Mouse (Mus musculus): ENCODE measurements around the gene Olfr618.
"Not testable (repeated sequence)": the region's sequence is repeated elsewhere in the genome, so short reads cannot be mapped to it uniquely, and the experiment has no call there.

Olfr618 gene

DNA sequence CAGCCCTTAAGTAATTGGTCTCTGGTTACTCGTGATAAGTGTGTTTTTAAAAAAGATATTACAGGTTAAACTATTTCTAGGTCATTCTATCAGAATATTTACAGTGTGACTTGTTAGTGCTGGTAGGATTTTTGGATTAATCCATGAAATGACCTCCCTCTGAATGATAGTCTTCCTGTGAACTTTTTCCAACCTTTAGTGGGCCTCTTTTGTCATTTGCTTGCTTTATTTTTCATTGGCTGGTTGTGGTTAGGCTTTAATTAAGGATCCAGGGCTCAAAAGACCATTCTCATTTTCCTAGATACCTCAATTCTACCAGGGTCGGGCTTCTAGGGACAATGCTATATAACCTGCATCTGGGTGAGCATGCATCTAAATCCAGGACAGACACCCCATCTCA, at the start of gene Olfr618:
Gene Olfr618 (plus strand): TSS at position 301 of the 400 bp plus-strand sequence.
- DNase-seq (ENCODE audit: low spot score) = no peak

DNA sequence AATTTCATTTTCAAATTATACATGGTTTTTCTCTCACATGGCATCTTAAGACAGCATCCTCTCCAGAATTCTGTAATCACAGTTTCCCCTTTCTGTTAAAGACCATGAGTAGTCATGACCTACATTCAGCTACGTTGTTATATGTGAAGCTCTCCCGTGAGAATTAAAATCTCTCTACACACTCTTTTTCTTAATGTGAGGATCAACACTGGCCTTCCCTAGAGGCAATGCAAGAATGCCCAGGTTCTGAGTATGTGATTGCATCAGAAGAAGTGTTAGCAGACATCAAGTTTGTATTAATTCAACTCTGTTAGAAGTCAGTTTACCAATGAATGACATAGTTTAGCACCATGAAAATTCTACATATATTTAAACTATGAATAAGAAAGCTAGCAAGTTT, 47.3 kb upstream of the Olfr618 start, which contains the start of gene Olfr612:
Gene Olfr612 (minus strand): TSS at position 101 of the 400 bp plus-strand sequence.
- not testable (repeated sequence) for DNase-seq (ENCODE audit: low spot score)

DNA sequence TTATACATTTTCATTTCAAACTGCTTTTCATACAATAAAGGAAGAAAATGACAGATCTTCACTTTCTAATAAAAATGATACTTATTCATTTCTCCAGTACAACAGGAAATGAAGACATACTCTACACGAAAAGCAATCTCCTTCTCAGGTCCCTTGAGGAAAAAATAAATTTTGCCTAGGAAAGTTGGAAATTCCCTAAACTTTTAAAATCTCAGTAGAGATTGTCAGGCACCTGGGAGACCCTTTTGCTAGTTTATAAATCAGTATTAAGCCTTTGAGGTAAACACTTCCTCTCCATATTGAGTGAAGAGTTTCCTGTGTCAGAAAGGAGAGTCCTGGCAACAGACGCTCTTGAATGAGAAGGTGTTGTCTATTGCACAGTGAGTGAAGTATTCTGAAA, 42.1 kb upstream of the Olfr618 start, which contains the start of gene Olfr613:
Gene Olfr613 (plus strand): TSS at position 301 of the 400 bp plus-strand sequence.
- no peak for DNase-seq (ENCODE audit: low spot score)

DNA sequence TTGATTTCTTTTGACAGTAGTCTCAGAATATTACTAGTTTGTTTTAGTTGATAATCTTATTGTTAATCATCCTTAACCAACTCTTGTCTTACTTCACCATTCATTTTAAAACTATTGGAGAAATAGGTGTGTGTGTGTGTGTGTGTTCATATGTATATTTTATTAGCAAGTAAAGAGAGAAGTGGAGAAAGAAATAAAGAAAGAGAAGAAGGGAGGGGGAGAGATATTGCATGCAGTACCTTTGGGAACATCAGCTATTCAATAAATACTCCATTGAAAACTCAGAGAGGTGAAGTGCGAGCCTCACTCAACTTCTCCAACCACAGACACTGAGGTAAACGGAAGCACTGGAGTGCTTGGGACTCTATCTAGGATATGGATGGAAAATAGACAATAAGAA, 34.1 kb upstream of the Olfr618 start, which contains the start of gene Olfr615:
Gene Olfr615 (plus strand): TSS at position 301 of the 400 bp plus-strand sequence.
- no peak for DNase-seq (ENCODE audit: low spot score)

DNA sequence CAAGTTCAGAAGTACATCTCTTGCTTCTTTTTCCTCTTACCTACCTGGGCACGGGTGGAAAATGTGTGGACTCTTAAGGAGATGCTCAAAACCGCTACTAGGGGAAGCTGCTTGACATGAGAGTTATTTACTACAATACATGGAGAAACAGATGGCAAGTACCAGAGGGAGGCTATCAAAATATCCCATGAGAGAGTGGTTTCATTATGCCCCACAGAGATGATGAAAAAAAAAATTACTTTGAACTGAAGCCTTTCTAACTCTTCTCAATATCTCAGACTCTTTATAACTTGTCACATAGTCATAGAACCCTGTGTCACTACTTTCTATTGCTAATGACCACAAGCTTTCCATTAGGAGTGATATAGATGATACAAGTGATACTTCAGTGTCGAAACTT, 20.9 kb upstream of the Olfr618 start, which contains the start of gene Olfr616:
Gene Olfr616 (minus strand): TSS at position 101 of the 400 bp plus-strand sequence.
- no peak for DNase-seq (ENCODE audit: low spot score)

DNA sequence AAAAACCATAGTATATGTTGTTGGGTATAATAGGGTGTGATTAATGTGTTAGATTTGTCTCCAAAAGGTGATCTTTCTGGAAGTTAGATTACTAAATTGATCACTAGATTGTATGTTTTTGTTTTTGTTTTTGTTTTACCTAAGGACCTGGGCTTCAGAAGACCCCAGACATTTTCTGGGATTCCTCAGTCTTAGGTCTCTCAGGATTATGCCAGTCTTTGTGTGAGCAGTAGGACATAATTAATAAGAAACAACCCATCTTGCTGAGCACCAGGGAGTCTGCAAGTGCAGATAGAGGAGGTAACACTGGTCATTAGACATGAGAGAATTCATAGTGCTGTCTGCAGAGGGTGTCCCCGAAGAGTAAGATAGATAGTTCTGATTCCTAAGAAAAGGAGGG, 17.1 kb upstream of the Olfr618 start, which contains the start of gene Olfr617:
Gene Olfr617 (plus strand): TSS at position 301 of the 400 bp plus-strand sequence.
- DNase-seq (ENCODE audit: low spot score) = no peak

DNA sequence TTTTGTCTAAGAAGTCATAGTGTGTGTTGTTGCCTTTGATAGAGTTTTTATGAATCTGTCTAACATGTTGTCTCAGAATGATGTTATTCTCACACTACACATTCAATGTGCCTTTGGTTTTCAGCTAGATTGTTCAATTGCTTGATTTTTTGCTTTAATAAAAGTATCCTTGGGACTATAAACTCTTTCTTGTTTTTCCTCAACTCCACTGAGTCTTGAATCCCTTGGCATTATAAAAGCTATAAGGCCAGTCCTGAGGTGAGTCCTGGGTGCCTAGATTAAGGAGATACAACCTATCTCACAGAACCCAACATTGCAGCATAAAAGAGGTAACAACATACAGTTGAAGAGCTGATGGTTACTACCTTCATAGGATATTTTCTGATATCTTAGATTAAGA, 10.4 kb downstream of the Olfr618 start, which contains the start of gene Olfr619:
Gene Olfr619 (plus strand): TSS at position 301 of the 400 bp plus-strand sequence.
- no peak for DNase-seq (ENCODE audit: low spot score)

DNA sequence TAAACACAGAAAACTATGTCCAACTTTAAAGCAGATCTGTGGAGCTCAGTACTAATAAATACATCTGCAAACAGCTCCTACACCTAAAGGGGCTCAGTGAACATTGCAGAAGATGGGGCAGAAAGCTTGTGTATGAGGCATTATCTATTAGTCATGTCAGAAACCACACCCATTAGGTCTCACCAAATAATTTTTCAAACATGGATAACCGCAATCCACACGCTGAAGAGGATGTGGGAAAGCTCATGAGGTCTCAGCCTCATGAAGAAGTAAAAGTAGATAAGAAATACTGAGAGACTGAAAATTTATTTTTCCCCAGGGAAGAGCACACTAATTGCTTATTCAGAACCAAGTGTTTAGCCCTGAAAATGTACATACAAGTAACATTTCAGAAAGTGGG, 17.5 kb downstream of the Olfr618 start:
- DNase-seq (ENCODE audit: low spot score) = no peak

DNA sequence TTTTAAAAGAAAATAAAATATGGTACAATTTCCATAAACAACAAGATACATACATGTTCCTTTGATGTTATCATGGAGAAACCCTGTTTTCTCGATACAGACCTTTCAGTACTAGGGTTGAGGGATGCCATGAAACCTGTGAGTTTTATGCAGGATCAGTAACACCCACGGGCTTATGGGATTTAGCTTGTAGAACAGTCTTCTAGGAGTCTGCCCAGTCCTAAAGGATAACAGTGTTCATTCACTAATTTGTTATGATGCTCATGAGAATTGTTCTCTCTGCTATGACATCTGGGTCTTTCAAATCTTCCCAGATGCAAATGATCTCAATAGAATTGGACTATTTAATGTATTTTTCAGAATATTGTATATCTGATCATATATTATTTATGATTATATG, 22.5 kb downstream of the Olfr618 start, which contains the start of gene Olfr620:
Gene Olfr620 (minus strand): TSS at position 101 of the 400 bp plus-strand sequence.
- no peak for DNase-seq (ENCODE audit: low spot score)

DNA sequence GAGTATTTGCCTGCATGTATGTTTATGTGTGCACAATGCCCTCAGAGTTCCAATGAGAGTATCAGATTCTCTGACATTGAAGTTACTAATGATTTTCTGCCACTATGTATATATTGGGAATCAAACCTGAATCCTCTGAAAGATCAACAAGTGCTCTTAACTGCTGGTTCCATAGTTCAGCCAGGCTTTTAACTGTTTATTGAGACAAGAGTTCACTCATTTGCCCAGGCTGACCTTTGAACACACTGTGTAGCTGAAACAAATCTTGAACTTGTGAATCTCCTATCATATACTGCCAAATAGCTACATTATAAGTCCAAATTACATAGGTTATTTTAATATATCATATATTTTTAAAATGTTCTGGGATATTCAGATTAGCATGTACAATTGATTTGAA, 46.9 kb downstream of the Olfr618 start:
- DNase-seq (ENCODE audit: low spot score) = no peak

DNA sequence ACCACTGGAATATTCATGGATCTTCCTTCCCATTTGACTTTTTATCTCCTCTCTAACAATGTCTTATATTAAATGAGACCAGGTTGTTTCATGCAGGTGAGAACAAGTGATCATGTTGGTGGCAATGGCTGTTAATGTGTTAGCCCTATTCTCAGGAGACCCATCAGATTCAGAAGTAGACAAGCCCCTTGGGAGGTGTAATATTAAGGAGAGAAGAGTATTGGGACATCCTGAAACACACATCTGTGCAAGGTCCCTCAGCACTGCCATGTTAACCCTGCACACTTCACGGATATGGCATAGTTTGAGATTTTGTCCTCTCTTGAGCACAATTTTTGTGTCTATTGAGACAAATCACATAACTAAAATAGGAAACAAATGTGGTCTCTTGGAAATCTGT, 52.7 kb downstream of the Olfr618 start, which contains the start of gene Olfr622:
Gene Olfr622 (minus strand): TSS at position 101 of the 400 bp plus-strand sequence.
- no peak for DNase-seq (ENCODE audit: low spot score)

DNA sequence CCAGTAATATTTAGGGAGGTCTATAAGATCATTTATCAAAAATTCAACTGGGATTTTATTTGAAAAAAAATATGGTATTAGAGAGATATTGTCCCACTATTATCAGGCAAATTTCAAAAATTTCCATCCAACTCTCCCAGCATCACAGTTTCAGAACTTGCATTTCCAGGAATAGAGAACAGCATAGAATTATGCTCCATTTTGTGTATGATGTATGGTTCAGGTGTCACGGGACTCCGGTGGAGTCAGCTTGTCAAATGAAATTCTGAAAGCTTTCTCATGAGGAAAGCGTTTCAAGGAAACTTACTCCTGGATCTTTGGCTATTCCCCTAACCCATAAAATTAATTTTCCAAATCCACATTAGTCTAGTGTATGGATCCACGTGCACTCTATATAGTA, 54.2 kb downstream of the Olfr618 start:
- DNase-seq (ENCODE audit: low spot score) = no peak
